Mouse (Mus musculus) lung, postnatal 0 days (tissue): ENCODE results near the gene Opn1sw. TPM values are rescaled to one million over a fixed set of nuclear protein-coding genes. Genes with fewer than 3 reads are reported as not detected.

Source experiments
- ATAC-seq: fragments of 200-750 bp; cut with Nextera tagmentation; 2 replicates; pipeline ENCODE4 v1.8.0; 2017; ENCODE audit warnings: moderate library complexity
- DNase-seq: peaks from one replicate; pipeline ENCODE4 v3.0.0-alpha.2; 2016; ENCODE audit warnings: low spot score
- H3K27ac ChIP-seq: fragments of 300-500 bp; sonication (generic); 2 replicates; pipeline ENCODE4 v1.5.1; 2014; ENCODE audit warnings: antibody characterized with exemption, mild to moderate bottlenecking, low read length, mixed read lengths
- H3K27me3 ChIP-seq: fragments of 300-500 bp; sonication (generic); replicated peaks from 2 replicates; pipeline ENCODE4 v1.6.1; 2014; ENCODE audit warnings: low read length, mixed read lengths; ENCODE audit not compliant: insufficient read depth
- H3K36me3 ChIP-seq: fragments of 300-500 bp; sonication (generic); 2 replicates; pipeline ENCODE4 v1.6.1; 2014; ENCODE audit warnings: low read length, mixed read lengths; ENCODE audit not compliant: insufficient read depth
- H3K4me1 ChIP-seq: fragments of 300-500 bp; sonication (generic); 2 replicates; pipeline ENCODE4 v1.6.1; 2014; ENCODE audit warnings: antibody characterized with exemption, low read depth, low read length, mixed read lengths; ENCODE audit not compliant: insufficient read depth
- H3K4me2 ChIP-seq: fragments of 300-500 bp; sonication (generic); replicated peaks from 2 replicates; pipeline ENCODE4 v1.6.1; 2014; ENCODE audit warnings: low read depth, mild to moderate bottlenecking, low read length, moderate library complexity, mixed read lengths
- H3K4me3 ChIP-seq: fragments of 300-500 bp; sonication (generic); 2 replicates; pipeline ENCODE4 v1.5.1; 2014; ENCODE audit warnings: low read depth, low read length
- H3K9ac ChIP-seq: fragments of 300-500 bp; sonication (generic); replicated peaks from 2 replicates; pipeline ENCODE4 v1.6.1; 2014; ENCODE audit warnings: low read depth, mild to moderate bottlenecking
- H3K9me3 ChIP-seq: fragments of 300-500 bp; sonication (generic); 2 replicates; pipeline ENCODE4 v1.6.1; 2016; ENCODE audit warnings: low read length, mixed read lengths
- CTCF ChIP-seq: IDR thresholded peaks from 2 replicates; pipeline ENCODE4 v1.5.1; 2016; ENCODE audit warnings: antibody characterized with exemption, mild to moderate bottlenecking
- EP300 ChIP-seq: IDR thresholded peaks from 2 replicates; pipeline ENCODE4 v1.6.1; 2016; ENCODE audit warnings: antibody characterized with exemption, mild to moderate bottlenecking, control low read depth
- WGBS: fragments of 180-500 bp; shearing (Covaris S2); extraction: QIAGEN DNeasy Blood & Tissue Kit; methylation state at CpG from one replicate; pipeline ENCODE4 v1.1.7; 2014; 5-methylcytosine and 5-hydroxymethylcytosine counted together
- polyA plus RNA-seq: library from polyadenylated mRNA; unstranded; fragments of >200 nt; fragmentation: Nextera tagmentation; extraction: Ambion mirVana; gene quantifications from 2 replicates; pipeline ENCODE4 v1.2.1, GENCODE M21; 2015

The Opn1sw gene
- polyA plus RNA-seq, 1 experiment from 2014 or later = 0.30 TPM

GRCm38 (mm10) chr6:29426331-29426730, 38.1 kb upstream of the Opn1sw start:
- TF ChIP-seq CTCF (no peak), EP300 (no peak)

GRCm38 (mm10) chr6:29425118-29425517, 36.9 kb upstream of the Opn1sw start:
- H3K9me3 ChIP-seq = no peaks in the 10 kb centered on the region
- no peak overlapping the region for H3K9ac ChIP-seq
- no peak overlapping the region for H3K4me2 ChIP-seq
- no peaks in the 10 kb centered on the region for H3K36me3 ChIP-seq
- no peak for TF ChIP-seq CTCF
- TF ChIP-seq EP300 = no peak
- H3K27ac ChIP-seq = no peak overlapping the region
- no peak overlapping the region for H3K4me3 ChIP-seq
- no peaks in the 10 kb centered on the region for H3K4me1 ChIP-seq
- no peaks in the 10 kb centered on the region for H3K27me3 ChIP-seq
- DNase-seq = no peak
- 84% methylated on average over 8 of the region's 8 CpGs for WGBS
- ATAC-seq = no peak

More at GRCm38 (mm10) chr6:29426331-29426730, 38.1 kb upstream of the Opn1sw start:
- Histone ChIP-seq H3K9ac (no peak overlapping the region), H3K4me1 (no peaks in the 10 kb centered on the region), H3K4me3 (no peak overlapping the region), H3K4me2 (no peak overlapping the region), H3K9me3 (no peaks in the 10 kb centered on the region), H3K27me3 (no peaks in the 10 kb centered on the region), H3K36me3 (no peaks in the 10 kb centered on the region), H3K27ac (no peak overlapping the region)
- ATAC-seq = no peak
- DNase-seq = no peak
- 67% methylated on average over 6 of the region's 6 CpGs for WGBS

- Histone ChIP-seq H3K4me1 (no peaks in the 10 kb centered on the region), H3K36me3 (no peaks in the 10 kb centered on the region), H3K9ac (no peak overlapping the region), H3K9me3 (no peaks in the 10 kb centered on the region), H3K27me3 (no peaks in the 10 kb centered on the region), H3K4me3 (no peak overlapping the region), H3K4me2 (no peak overlapping the region), H3K27ac (no peak overlapping the region)
- 70% methylated on average over 2 of the region's 2 CpGs for WGBS
- TF ChIP-seq CTCF (no peak), EP300 (no peak)
- DNase-seq = no peak
- ATAC-seq = no peak
These were observed 32.3 kb upstream of the Opn1sw start for GRCm38 (mm10) chr6:29420596-29420995.

- H3K36me3 ChIP-seq = no peaks in the 10 kb centered on the region
- 66% methylated on average over 9 of the region's 9 CpGs for WGBS
- peak; percentile 28 for DNase-seq
- no peaks in the 10 kb centered on the region for H3K9me3 ChIP-seq
- TF ChIP-seq CTCF (no peak), EP300 (no peak)
- no peak for ATAC-seq
- H3K4me1 ChIP-seq = no peaks in the 10 kb centered on the region
- H3K4me2 ChIP-seq = no peak overlapping the region
- no peaks in the 10 kb centered on the region for H3K27me3 ChIP-seq
- no peak overlapping the region for H3K4me3 ChIP-seq
- no peak overlapping the region for H3K9ac ChIP-seq
- H3K27ac ChIP-seq = no peak overlapping the region
These were observed 27.2 kb upstream of the Opn1sw start for GRCm38 (mm10) chr6:29415446-29415845.

- no peak for DNase-seq
- Histone ChIP-seq H3K9ac (no peak overlapping the region), H3K9me3 (no peaks in the 10 kb centered on the region), H3K27me3 (0 out of 2 replicates have a peak, but pooled peaks cover 6% of the 10 kb centered on the region), H3K36me3 (no peaks in the 10 kb centered on the region), H3K4me2 (no peak overlapping the region), H3K4me3 (no peak overlapping the region), H3K4me1 (no peaks in the 10 kb centered on the region), H3K27ac (no peak overlapping the region)
- WGBS = 80% methylated on average over 6 of the region's 6 CpGs
- TF ChIP-seq CTCF (no peak), EP300 (no peak)
- no peak for ATAC-seq
These were observed 18.1 kb upstream of the Opn1sw start for GRCm38 (mm10) chr6:29406412-29406811.

- no peaks in the 10 kb centered on the region for H3K4me1 ChIP-seq
- DNase-seq = no peak
- H3K9ac ChIP-seq = no peak overlapping the region
- WGBS = 7% methylated on average over 33 of the region's 34 CpGs
- H3K4me2 ChIP-seq = no peak overlapping the region
- no peaks in the 10 kb centered on the region for H3K36me3 ChIP-seq
- ATAC-seq = no peak
- H3K27ac ChIP-seq = no peak overlapping the region
- H3K27me3 ChIP-seq = 0 out of 2 replicates have a peak, but pooled peaks cover 6% of the 10 kb centered on the region
- TF ChIP-seq EP300 = no peak
- TF ChIP-seq CTCF = peak; percentile 24; the same call in 1 of the 2 replicates
- no peak overlapping the region for H3K4me3 ChIP-seq
- no peaks in the 10 kb centered on the region for H3K9me3 ChIP-seq
These were observed 14.6 kb upstream of the Opn1sw start for GRCm38 (mm10) chr6:29402693-29403342.
